Mouse (Mus musculus) hindbrain, embryonic 11.5 days (tissue): Measurements from ENCODE around the gene Ffar2. TPM values are rescaled to one million over a fixed set of nuclear protein-coding genes. Genes with fewer than 3 reads are reported as not detected.
"Not testable (repeated sequence)": the region's sequence is repeated elsewhere in the genome, so short reads cannot be mapped to it uniquely, and the experiment has no call there.

Experiments
- ATAC-seq: fragments of 200-750 bp; cut with Nextera tagmentation; 2 replicates; pipeline ENCODE4 v1.8.0; 2017; ENCODE audit warnings: mild to moderate bottlenecking, moderate TSS enrichment, moderate library complexity; ENCODE audit not compliant: low FRiP score
- DNase-seq: peaks from one replicate; pipeline ENCODE4 v3.0.0-alpha.2; 2015; ENCODE audit warnings: low spot score
- H3K27ac ChIP-seq: fragments of 300-500 bp; sonication (generic); 2 replicates; pipeline ENCODE4 v1.5.1; 2014; ENCODE audit warnings: mild to moderate bottlenecking, low read depth, low read length
- H3K27me3 ChIP-seq: fragments of 300-500 bp; sonication (generic); 2 replicates; pipeline ENCODE4 v1.6.1; 2014; ENCODE audit warnings: mild to moderate bottlenecking, low read length, moderate library complexity, mixed read lengths; ENCODE audit not compliant: control insufficient read depth, insufficient read depth
- H3K36me3 ChIP-seq: fragments of 300-500 bp; sonication (generic); 2 replicates; pipeline ENCODE4 v1.6.1; 2014; ENCODE audit warnings: mild to moderate bottlenecking, low read length, moderate library complexity, mixed read lengths; ENCODE audit not compliant: control insufficient read depth, insufficient read depth
- H3K4me1 ChIP-seq: fragments of 300-500 bp; sonication (generic); replicated peaks from 2 replicates; pipeline ENCODE4 v1.6.1; 2014; ENCODE audit warnings: low read length, mixed read lengths; ENCODE audit not compliant: control insufficient read depth, insufficient read depth
- H3K4me2 ChIP-seq: fragments of 300-500 bp; sonication (generic); replicated peaks from 2 replicates; pipeline ENCODE4 v1.6.1; 2014; ENCODE audit warnings: mild to moderate bottlenecking, low read depth, low read length
- H3K4me3 ChIP-seq: fragments of 300-500 bp; sonication (generic); 2 replicates; pipeline ENCODE4 v1.5.1; 2014; ENCODE audit warnings: low read depth, low read length
- H3K9ac ChIP-seq: fragments of 300-500 bp; sonication (generic); 2 replicates; pipeline ENCODE4 v1.6.1; 2014; ENCODE audit warnings: low read depth, low read length
- H3K9me3 ChIP-seq: fragments of 300-500 bp; sonication (generic); 2 replicates; pipeline ENCODE4 v1.6.1; 2016; ENCODE audit warnings: low read length; ENCODE audit not compliant: control insufficient read depth
- WGBS: fragments of 180-500 bp; shearing (Covaris S2); extraction: QIAGEN DNeasy Blood & Tissue Kit; methylation state at CpG from one replicate; pipeline ENCODE4 v1.1.7; 2014; 5-methylcytosine and 5-hydroxymethylcytosine counted together
- polyA plus RNA-seq: library from polyadenylated mRNA; unstranded; fragments of >200 nt; fragmentation: Nextera tagmentation; extraction: Ambion mirVana; gene quantifications from 2 replicates; pipeline ENCODE4 v1.2.1, GENCODE M21; 2014

The Ffar2 gene
- polyA plus RNA-seq, 1 experiment from 2014 or later, result 0.20 TPM

DNA sequence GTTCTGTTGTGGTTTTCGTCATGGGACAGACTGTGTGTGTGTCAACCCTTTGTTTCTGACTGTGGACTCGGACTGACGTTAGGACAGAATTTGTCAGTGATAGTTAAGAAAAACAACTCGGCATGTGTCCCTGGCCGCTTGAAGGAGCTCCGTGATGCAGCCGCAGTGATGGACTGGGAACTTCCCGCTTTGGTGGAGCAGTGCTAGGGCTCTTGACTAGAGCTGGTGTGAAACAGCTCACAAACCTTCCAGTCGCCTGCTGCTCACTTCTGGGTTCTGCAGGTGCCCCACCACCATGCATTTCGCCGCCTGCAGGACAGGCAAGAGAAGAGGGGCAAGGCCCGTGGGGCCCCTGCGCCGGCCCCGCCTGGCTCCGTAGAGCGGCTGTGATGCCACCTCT is 8.7 kb upstream of the Ffar2 start:
- Histone ChIP-seq H3K27me3 (no peaks in the 10 kb centered on the region), H3K9me3 (no peaks in the 10 kb centered on the region), H3K27ac (no peak overlapping the region), H3K9ac (no peak overlapping the region), H3K4me2 (no peak overlapping the region), H3K4me3 (no peak overlapping the region), H3K4me1 (no peaks in the 10 kb centered on the region), H3K36me3 (no peaks in the 10 kb centered on the region)
- DNase-seq (no peak), ATAC-seq (no peak)
- WGBS, result 72% methylated on average over 13 of the region's 17 CpGs

GRCm38 (mm10) chr7:30829428-30829827 is 5.9 kb upstream of the Ffar2 start:
- Histone ChIP-seq H3K27ac (no peak overlapping the region), H3K4me1 (no peaks in the 10 kb centered on the region), H3K36me3 (no peaks in the 10 kb centered on the region), H3K27me3 (no peaks in the 10 kb centered on the region), H3K9me3 (no peaks in the 10 kb centered on the region), H3K4me2 (no peak overlapping the region), H3K9ac (no peak overlapping the region), H3K4me3 (no peak overlapping the region)
- DNase-seq (no peak), ATAC-seq (no peak)
- WGBS, result 66% methylated on average over 3 of the region's 3 CpGs

DNA sequence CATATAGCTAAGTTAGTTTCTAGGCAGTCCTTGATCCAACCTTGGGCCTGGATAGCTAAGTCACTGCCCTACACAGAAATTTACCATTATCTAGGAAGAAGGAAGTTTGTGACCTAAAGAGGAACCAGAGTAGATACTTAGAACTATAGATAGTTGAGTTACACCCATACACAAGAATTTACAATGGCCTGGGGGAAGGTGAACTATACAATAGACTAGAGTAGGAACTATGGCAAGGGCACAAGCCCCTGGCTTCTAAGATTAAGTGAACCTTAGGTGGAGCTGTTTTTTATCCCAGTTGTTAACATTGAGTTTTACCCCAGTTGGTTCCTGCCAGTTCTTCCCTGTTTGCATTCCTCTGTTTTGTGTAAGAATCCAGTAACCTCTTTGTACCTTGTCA is 5.3 kb upstream of the Ffar2 start:
- not testable (repeated sequence) for ATAC-seq, H3K9me3 ChIP-seq, H3K27me3 ChIP-seq, H3K4me1 ChIP-seq, H3K36me3 ChIP-seq, H3K4me2 ChIP-seq, H3K27ac ChIP-seq, H3K9ac ChIP-seq, DNase-seq, H3K4me3 ChIP-seq

- H3K4me1 ChIP-seq, result no peaks in the 10 kb centered on the region
- 94% methylated on average over 10 of the region's 10 CpGs for WGBS
- no peaks in the 10 kb centered on the region for H3K9me3 ChIP-seq
- H3K36me3 ChIP-seq, result no peaks in the 10 kb centered on the region
- H3K4me2 ChIP-seq, result no peak overlapping the region
- no peak overlapping the region for H3K9ac ChIP-seq
- H3K4me3 ChIP-seq, result no peak overlapping the region
- H3K27me3 ChIP-seq, result no peaks in the 10 kb centered on the region
- no peak overlapping the region for H3K27ac ChIP-seq
- DNase-seq (no peak), ATAC-seq (no peak)
Measured at GRCm38 (mm10) chr7:30826660-30827059, 3.1 kb upstream of the Ffar2 start.

DNA sequence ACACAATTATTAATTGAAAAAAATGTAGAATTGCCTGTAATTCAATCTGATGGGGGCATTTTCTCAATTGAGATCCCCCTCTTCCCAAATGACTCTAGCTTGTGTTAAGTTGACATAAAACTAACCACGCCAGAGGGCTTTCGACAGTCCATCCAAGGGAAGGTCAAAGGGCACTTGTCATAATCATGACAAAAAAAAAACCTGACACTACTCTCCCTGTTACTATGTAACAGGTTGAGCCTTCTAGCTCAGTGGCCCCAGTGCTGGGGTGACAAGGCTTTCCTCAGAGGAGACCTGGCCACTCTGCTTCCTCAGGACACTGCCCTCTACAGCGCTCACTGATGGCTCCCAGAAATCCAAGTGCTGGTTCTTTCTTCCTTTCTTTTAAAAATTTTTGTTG is 731 bp upstream of the Ffar2 start:
- Histone ChIP-seq H3K27me3 (no peaks in the 10 kb centered on the region), H3K4me3 (no peak overlapping the region), H3K4me1 (no peaks in the 10 kb centered on the region), H3K9me3 (no peaks in the 10 kb centered on the region), H3K27ac (no peak overlapping the region), H3K36me3 (no peaks in the 10 kb centered on the region), H3K9ac (no peak overlapping the region), H3K4me2 (no peak overlapping the region)
- DNase-seq (no peak), ATAC-seq (no peak)
- WGBS, result 90% methylated on average over 3 of the region's 3 CpGs

GRCm38 (mm10) chr7:30821532-30821931 is 2.0 kb downstream of the Ffar2 start:
- Histone ChIP-seq H3K4me2 (no peak overlapping the region), H3K36me3 (no peaks in the 10 kb centered on the region), H3K27me3 (no peaks in the 10 kb centered on the region), H3K27ac (no peak overlapping the region), H3K9ac (no peak overlapping the region), H3K9me3 (no peaks in the 10 kb centered on the region), H3K4me3 (no peak overlapping the region), H3K4me1 (no peaks in the 10 kb centered on the region)
- ATAC-seq, result no peak
- no peak for DNase-seq
- WGBS, result 72% methylated on average over 5 of the region's 5 CpGs

GRCm38 (mm10) chr7:30820854-30821445 is 2.6 kb downstream of the Ffar2 start:
- ATAC-seq (no peak), DNase-seq (no peak)
- Histone ChIP-seq H3K27me3 (no peaks in the 10 kb centered on the region), H3K4me3 (no peak overlapping the region), H3K4me1 (no peaks in the 10 kb centered on the region), H3K9ac (no peak overlapping the region), H3K9me3 (no peaks in the 10 kb centered on the region), H3K27ac (no peak overlapping the region), H3K36me3 (no peaks in the 10 kb centered on the region), H3K4me2 (no peak overlapping the region)
- WGBS, result 58% methylated on average over 7 of the region's 7 CpGs

- no peaks in the 10 kb centered on the region for H3K36me3 ChIP-seq
- no peaks in the 10 kb centered on the region for H3K9me3 ChIP-seq
- no peaks in the 10 kb centered on the region for H3K27me3 ChIP-seq
- H3K4me2 ChIP-seq, result no peak overlapping the region
- H3K27ac ChIP-seq, result no peak overlapping the region
- no peaks in the 10 kb centered on the region for H3K4me1 ChIP-seq
- no peak overlapping the region for H3K9ac ChIP-seq
- H3K4me3 ChIP-seq, result no peak overlapping the region
- WGBS, result 77% methylated on average over 6 of the region's 6 CpGs
- DNase-seq (no peak), ATAC-seq (no peak)
Measured at GRCm38 (mm10) chr7:30820131-30820530, 3.4 kb downstream of the Ffar2 start.

DNA sequence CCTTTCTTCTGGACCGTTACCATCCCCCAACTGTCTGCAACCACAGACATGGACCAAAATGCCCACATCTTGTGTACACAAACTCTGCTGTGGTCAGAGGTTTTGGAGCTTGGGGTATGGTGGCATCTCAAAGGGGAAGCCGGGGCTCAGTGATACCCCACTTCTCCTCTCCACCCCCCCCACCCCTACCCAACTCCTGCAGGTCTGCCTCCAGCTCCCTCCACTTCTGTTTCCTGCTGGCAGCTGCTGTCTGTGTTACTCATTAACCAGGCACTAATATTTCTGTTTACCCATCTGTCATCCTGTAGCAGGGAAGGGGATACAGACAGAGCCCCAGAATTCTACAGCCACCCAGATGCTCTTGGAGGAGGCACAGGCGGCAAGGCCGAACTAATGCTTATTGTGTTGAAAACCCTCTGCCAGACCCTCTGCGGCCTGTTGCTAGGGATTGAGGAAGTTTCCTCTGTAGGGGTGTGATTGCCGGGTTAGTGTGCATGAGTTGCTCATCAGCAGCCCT is 11.2 kb downstream of the Ffar2 start:
- Histone ChIP-seq H3K4me3 (no peak overlapping the region), H3K9ac (no peak overlapping the region), H3K36me3 (no peaks in the 10 kb centered on the region), H3K9me3 (no peaks in the 10 kb centered on the region), H3K4me1 (no peaks in the 10 kb centered on the region), H3K27me3 (no peaks in the 10 kb centered on the region), H3K27ac (no peak overlapping the region), H3K4me2 (no peak overlapping the region)
- ATAC-seq (no peak), DNase-seq (peak; percentile 7)
- 53% methylated on average over 6 of the region's 6 CpGs for WGBS
